Mouse (Mus musculus): Measurements from ENCODE around the gene Large1. TPM values are rescaled to one million over a fixed set of nuclear protein-coding genes. Genes with fewer than 3 reads are reported as not detected.
"Not testable (repeated sequence)": the region's sequence is repeated elsewhere in the genome, so short reads cannot be mapped to it uniquely, and the experiment has no call there.

Large1 gene
- total RNA-seq, 2 experiments from 2014 or later: 1.4 TPM; not detected in 1

GRCm38 (mm10) chr8:73303907-73304306 is 49.4 kb downstream of the Large1 start:
- no peak for ATAC-seq (replicated peaks; ENCODE audit: low FRiP score, poor library complexity, severe bottlenecking)

- no peak for ATAC-seq (replicated peaks; ENCODE audit: low FRiP score, poor library complexity, severe bottlenecking)
Observed at GRCm38 (mm10) chr8:73302947-73303346, 50.4 kb downstream of the Large1 start.

GRCm38 (mm10) chr8:73295531-73295930 is 57.8 kb downstream of the Large1 start:
- no peak for ATAC-seq (replicated peaks; ENCODE audit: low FRiP score, poor library complexity, severe bottlenecking)

- ATAC-seq (replicated peaks; ENCODE audit: low FRiP score, poor library complexity, severe bottlenecking): no peak
Observed at GRCm38 (mm10) chr8:73293655-73294054, 59.7 kb downstream of the Large1 start.

- no peak for ATAC-seq (replicated peaks; ENCODE audit: low FRiP score, poor library complexity, severe bottlenecking)
Observed at GRCm38 (mm10) chr8:73291630-73292029, 61.7 kb downstream of the Large1 start.

GRCm38 (mm10) chr8:73290636-73291035 is 62.7 kb downstream of the Large1 start:
- ATAC-seq (replicated peaks; ENCODE audit: low FRiP score, poor library complexity, severe bottlenecking): no peak

- ATAC-seq (replicated peaks; ENCODE audit: low FRiP score, poor library complexity, severe bottlenecking): no peak
Observed at GRCm38 (mm10) chr8:73289831-73290230, 63.5 kb downstream of the Large1 start.

- no peak for ATAC-seq (replicated peaks; ENCODE audit: low FRiP score, poor library complexity, severe bottlenecking)
Observed at GRCm38 (mm10) chr8:73281996-73282395, 71.3 kb downstream of the Large1 start.

- no peak for ATAC-seq (replicated peaks; ENCODE audit: low FRiP score, poor library complexity, severe bottlenecking)
Observed at GRCm38 (mm10) chr8:73276015-73276414, 77.3 kb downstream of the Large1 start.

GRCm38 (mm10) chr8:73275445-73275844 is 77.9 kb downstream of the Large1 start:
- not testable (repeated sequence) for ATAC-seq (replicated peaks; ENCODE audit: low FRiP score, poor library complexity, severe bottlenecking)

- no peak for ATAC-seq (replicated peaks; ENCODE audit: low FRiP score, poor library complexity, severe bottlenecking)
Observed at GRCm38 (mm10) chr8:73273150-73273549, 80.2 kb downstream of the Large1 start.

GRCm38 (mm10) chr8:73270991-73271390 is 82.3 kb downstream of the Large1 start:
- no peak for ATAC-seq (replicated peaks; ENCODE audit: low FRiP score, poor library complexity, severe bottlenecking)

- no peak for ATAC-seq (replicated peaks; ENCODE audit: low FRiP score, poor library complexity, severe bottlenecking)
Observed at GRCm38 (mm10) chr8:73257981-73258380, 95.4 kb downstream of the Large1 start.

- no peak for ATAC-seq (replicated peaks; ENCODE audit: low FRiP score, poor library complexity, severe bottlenecking)
Observed at GRCm38 (mm10) chr8:73244186-73244585, 109.2 kb downstream of the Large1 start.

GRCm38 (mm10) chr8:73242066-73242465 is 111.3 kb downstream of the Large1 start:
- ATAC-seq (replicated peaks; ENCODE audit: low FRiP score, poor library complexity, severe bottlenecking): no peak

- ATAC-seq (replicated peaks; ENCODE audit: low FRiP score, poor library complexity, severe bottlenecking): no peak
Observed at GRCm38 (mm10) chr8:73234209-73234608, 119.1 kb downstream of the Large1 start.

GRCm38 (mm10) chr8:73233358-73234041 is 119.8 kb downstream of the Large1 start:
- ATAC-seq (replicated peaks; ENCODE audit: low FRiP score, poor library complexity, severe bottlenecking): no peak

- ATAC-seq (replicated peaks; ENCODE audit: low FRiP score, poor library complexity, severe bottlenecking): no peak
Observed at GRCm38 (mm10) chr8:73226841-73227240, 126.5 kb downstream of the Large1 start.

- ATAC-seq (replicated peaks; ENCODE audit: low FRiP score, poor library complexity, severe bottlenecking): no peak
Observed at GRCm38 (mm10) chr8:73225654-73226053, 127.7 kb downstream of the Large1 start.

GRCm38 (mm10) chr8:73219178-73219811 is 134.0 kb downstream of the Large1 start:
- no peak for ATAC-seq (replicated peaks; ENCODE audit: low FRiP score, poor library complexity, severe bottlenecking)

GRCm38 (mm10) chr8:73206831-73207230 is 146.5 kb downstream of the Large1 start:
- ATAC-seq (replicated peaks; ENCODE audit: low FRiP score, poor library complexity, severe bottlenecking): no peak

GRCm38 (mm10) chr8:73201854-73202253 is 151.5 kb downstream of the Large1 start:
- ATAC-seq (replicated peaks; ENCODE audit: low FRiP score, poor library complexity, severe bottlenecking): no peak

All from erythroblast, adult 5-6 weeks (primary cell).